Mouse (Mus musculus) forebrain, embryonic 15.5 days (tissue): ENCODE data around the gene Tspan5. TPM values are rescaled to one million over a fixed set of nuclear protein-coding genes. Genes with fewer than 3 reads are reported as not detected.

ENCODE experiments used
- ATAC-seq: fragments of 200-750 bp; cut with Nextera tagmentation; replicated peaks from 2 replicates; pipeline ENCODE4 v1.8.0; 2017; ENCODE audit warnings: mild to moderate bottlenecking, moderate TSS enrichment, moderate library complexity
- H3K27ac ChIP-seq: fragments of 300-500 bp; sonication (generic); replicated peaks from 2 replicates; pipeline ENCODE4 v1.5.1; 2015; ENCODE audit warnings: mild to moderate bottlenecking, inconsistent platforms
- H3K27me3 ChIP-seq: fragments of 300-500 bp; sonication (generic); 2 replicates; pipeline ENCODE4 v1.6.1; 2015; ENCODE audit warnings: inconsistent platforms
- H3K36me3 ChIP-seq: fragments of 300-500 bp; sonication (generic); 2 replicates; pipeline ENCODE4 v1.6.1; 2015; ENCODE audit warnings: mild to moderate bottlenecking, inconsistent platforms
- H3K4me1 ChIP-seq: fragments of 300-500 bp; sonication (generic); 2 replicates; pipeline ENCODE4 v1.6.1; 2015; ENCODE audit warnings: inconsistent platforms
- H3K4me2 ChIP-seq: fragments of 300-500 bp; sonication (generic); replicated peaks from 2 replicates; pipeline ENCODE4 v1.6.1; 2015; ENCODE audit warnings: mild to moderate bottlenecking, inconsistent platforms
- H3K4me3 ChIP-seq: fragments of 300-500 bp; sonication (generic); 2 replicates; pipeline ENCODE4 v1.5.1; 2015; ENCODE audit warnings: mild to moderate bottlenecking, inconsistent platforms
- H3K9ac ChIP-seq: fragments of 300-500 bp; sonication (generic); replicated peaks from 2 replicates; pipeline ENCODE4 v1.6.1; 2015; ENCODE audit warnings: mild to moderate bottlenecking, inconsistent platforms
- H3K9me3 ChIP-seq: fragments of 300-500 bp; sonication (generic); 2 replicates; pipeline ENCODE4 v1.6.1; 2016; ENCODE audit warnings: inconsistent platforms
- WGBS: fragments of 180-500 bp; shearing (Covaris S2); methylation state at CpG from one replicate; pipeline ENCODE4 v1.1.7; 2015; ENCODE audit warnings: mixed read lengths; 5-methylcytosine and 5-hydroxymethylcytosine counted together
- polyA plus RNA-seq: library from polyadenylated mRNA; unstranded; fragments of >200 nt; fragmentation: Nextera tagmentation; extraction: Ambion mirVana; gene quantifications from 2 replicates; pipeline ENCODE4 v1.2.1, GENCODE M21; 2015

Tspan5 gene
- polyA plus RNA-seq, 1 experiment from 2014 or later, result 104 TPM

GRCm38 (mm10) chr3:138802722-138803443, 60.9 kb downstream of the Tspan5 start:
- no peak overlapping the region for H3K4me3 ChIP-seq
- no peak overlapping the region for H3K4me2 ChIP-seq
- ATAC-seq, result peak; percentile 27
- no peaks in the 10 kb centered on the region for H3K9me3 ChIP-seq
- WGBS, result 48% methylated on average over 21 of the region's 21 CpGs
- H3K4me1 ChIP-seq, result peaks cover 59% of the 10 kb centered on the region
- H3K36me3 ChIP-seq, result no peaks in the 10 kb centered on the region
- H3K27me3 ChIP-seq, result no peaks in the 10 kb centered on the region
- peak overlapping the region; percentile 86 for H3K27ac ChIP-seq
- 0 out of 2 replicates have a peak overlapping the region, but pooled peaks have one; percentile 8 for H3K9ac ChIP-seq

GRCm38 (mm10) chr3:138803444-138804085, 61.6 kb downstream of the Tspan5 start:
- H3K9me3 ChIP-seq, result no peaks in the 10 kb centered on the region

GRCm38 (mm10) chr3:138804104-138805048, 62.4 kb downstream of the Tspan5 start:
- no peak overlapping the region for H3K4me3 ChIP-seq
- peaks cover 61% of the 10 kb centered on the region for H3K4me1 ChIP-seq
- no peaks in the 10 kb centered on the region for H3K27me3 ChIP-seq
- WGBS, result 67% methylated on average over 11 of the region's 11 CpGs
- ATAC-seq, result no peak
- no peaks in the 10 kb centered on the region for H3K36me3 ChIP-seq
- peak overlapping the region; percentile 86 for H3K27ac ChIP-seq
- no peaks in the 10 kb centered on the region for H3K9me3 ChIP-seq
- H3K9ac ChIP-seq, result 0 out of 2 replicates have a peak overlapping the region, but pooled peaks have one; percentile 2
- H3K4me2 ChIP-seq, result no peak overlapping the region

More at GRCm38 (mm10) chr3:138803444-138804085, 61.6 kb downstream of the Tspan5 start:
- Histone ChIP-seq H3K4me2 (no peak overlapping the region), H3K27me3 (no peaks in the 10 kb centered on the region), H3K4me3 (no peak overlapping the region), H3K9ac (peak overlapping the region; percentile 8; the same call in 1 of the 2 replicates), H3K36me3 (no peaks in the 10 kb centered on the region), H3K4me1 (peaks cover 59% of the 10 kb centered on the region), H3K27ac (peak overlapping the region; percentile 86)
- ATAC-seq, result peak; percentile 55
- 43% methylated on average over 11 of the region's 11 CpGs for WGBS

GRCm38 (mm10) chr3:138807795-138808194, 65.8 kb downstream of the Tspan5 start:
- Histone ChIP-seq H3K9me3 (no peaks in the 10 kb centered on the region), H3K27me3 (no peaks in the 10 kb centered on the region), H3K4me3 (no peak overlapping the region), H3K36me3 (no peaks in the 10 kb centered on the region), H3K4me1 (peaks cover 54% of the 10 kb centered on the region), H3K4me2 (no peak overlapping the region), H3K9ac (no peak overlapping the region), H3K27ac (no peak overlapping the region)
- WGBS, result 73% methylated on average over 4 of the region's 4 CpGs
- ATAC-seq, result no peak

GRCm38 (mm10) chr3:138809509-138809908, 67.5 kb downstream of the Tspan5 start:
- Histone ChIP-seq H3K4me2 (no peak overlapping the region), H3K4me1 (peaks cover 41% of the 10 kb centered on the region), H3K9ac (no peak overlapping the region), H3K27me3 (no peaks in the 10 kb centered on the region), H3K27ac (peak overlapping the region; percentile 41; the same call in 1 of the 2 replicates), H3K9me3 (no peaks in the 10 kb centered on the region), H3K4me3 (no peak overlapping the region), H3K36me3 (no peaks in the 10 kb centered on the region)
- WGBS, result 89% methylated on average over 8 of the region's 8 CpGs
- no peak for ATAC-seq

- Histone ChIP-seq H3K36me3 (no peaks in the 10 kb centered on the region), H3K4me3 (no peak overlapping the region), H3K9ac (no peak overlapping the region), H3K4me1 (peaks cover 49% of the 10 kb centered on the region), H3K9me3 (no peaks in the 10 kb centered on the region), H3K27me3 (no peaks in the 10 kb centered on the region), H3K27ac (no peak overlapping the region), H3K4me2 (no peak overlapping the region)
- 38% methylated on average over 3 of the region's 3 CpGs for WGBS
- no peak for ATAC-seq
These were observed 70.6 kb downstream of the Tspan5 start for GRCm38 (mm10) chr3:138812565-138812964.

- H3K27me3 ChIP-seq, result no peaks in the 10 kb centered on the region
- 86% methylated on average over 13 of the region's 13 CpGs for WGBS
- no peak overlapping the region for H3K27ac ChIP-seq
- peaks cover 49% of the 10 kb centered on the region for H3K4me1 ChIP-seq
- H3K36me3 ChIP-seq, result no peaks in the 10 kb centered on the region
- H3K4me2 ChIP-seq, result no peak overlapping the region
- no peak overlapping the region for H3K9ac ChIP-seq
- H3K9me3 ChIP-seq, result no peaks in the 10 kb centered on the region
- no peak overlapping the region for H3K4me3 ChIP-seq
- no peak for ATAC-seq
These were observed 71.3 kb downstream of the Tspan5 start for GRCm38 (mm10) chr3:138813139-138813810.

- Histone ChIP-seq H3K27ac (peak overlapping the region; percentile 62), H3K9ac (no peak overlapping the region), H3K4me3 (no peak overlapping the region), H3K9me3 (no peaks in the 10 kb centered on the region), H3K4me1 (peaks cover 45% of the 10 kb centered on the region), H3K27me3 (no peaks in the 10 kb centered on the region), H3K36me3 (no peaks in the 10 kb centered on the region), H3K4me2 (no peak overlapping the region)
- ATAC-seq, result peak; percentile 53
- WGBS, result 56% methylated on average over 5 of the region's 5 CpGs
These were observed 72.5 kb downstream of the Tspan5 start for GRCm38 (mm10) chr3:138814457-138814856.

GRCm38 (mm10) chr3:138815127-138815837, 73.3 kb downstream of the Tspan5 start:
- Histone ChIP-seq H3K9me3 (no peaks in the 10 kb centered on the region), H3K4me2 (no peak overlapping the region), H3K36me3 (no peaks in the 10 kb centered on the region), H3K27ac (peak overlapping the region; percentile 62), H3K4me1 (peaks cover 38% of the 10 kb centered on the region), H3K4me3 (no peak overlapping the region), H3K27me3 (no peaks in the 10 kb centered on the region), H3K9ac (no peak overlapping the region)
- ATAC-seq, result no peak
- WGBS, result 81% methylated on average over 7 of the region's 7 CpGs

- Histone ChIP-seq H3K36me3 (no peaks in the 10 kb centered on the region), H3K4me2 (no peak overlapping the region), H3K9ac (no peak overlapping the region), H3K4me1 (peaks cover 38% of the 10 kb centered on the region), H3K9me3 (no peaks in the 10 kb centered on the region), H3K27ac (no peak overlapping the region), H3K27me3 (no peaks in the 10 kb centered on the region), H3K4me3 (no peak overlapping the region)
- 48% methylated on average over 5 of the region's 5 CpGs for WGBS
- no peak for ATAC-seq
These were observed 75.1 kb downstream of the Tspan5 start for GRCm38 (mm10) chr3:138816888-138817656.
